Mouse (Mus musculus) heart, postnatal 10 days (tissue): Measurements from ENCODE around the gene Spire2. TPM values are rescaled to one million over a fixed set of nuclear protein-coding genes. Genes with fewer than 3 reads are reported as not detected.

ENCODE experiments used
- DNase-seq, 2 experiments: peaks; one replicate each; pipeline ENCODE4 v3.0.0; 2021
- intact Hi-C: fragments of 180-260 bp; cut with DNase I; formaldehyde crosslinking; loops from one replicate; pipeline ENCODE4 v1.15.1; 2025
- total RNA-seq, 2 experiments: library from RNA; stranded (reverse); gene quantifications; 2 replicates each; pipeline ENCODE4 v1.2.3; 2021

The Spire2 gene
- total RNA-seq, 2 experiments from 2014 or later = 0.26 to 0.32 TPM

GRCm38 (mm10) chr8:123333091-123333587 is 626 bp downstream of the Spire2 start:
- no peak for DNase-seq
- intact Hi-C loops = no loop called here

GRCm38 (mm10) chr8:123333864-123334263 is 1.4 kb downstream of the Spire2 start:
- DNase-seq = no peak
- intact Hi-C loops = no loop called here

- intact Hi-C loops = no loop called here
- DNase-seq = no peak
Observed at GRCm38 (mm10) chr8:123334467-123334866, 2.0 kb downstream of the Spire2 start.

- no peak for DNase-seq
- intact Hi-C loops = no loop called here
Observed at GRCm38 (mm10) chr8:123337475-123337874, 5.0 kb downstream of the Spire2 start.

- intact Hi-C loops = no loop called here
Observed at GRCm38 (mm10) chr8:123340071-123340470, 7.6 kb downstream of the Spire2 start.

GRCm38 (mm10) chr8:123341040-123342015 is 8.8 kb downstream of the Spire2 start:
- intact Hi-C loops = no loop called here
- DNase-seq = no peak

More at GRCm38 (mm10) chr8:123340071-123340470, 7.6 kb downstream of the Spire2 start:
- no peak for DNase-seq

GRCm38 (mm10) chr8:123342253-123342652 is 9.7 kb downstream of the Spire2 start:
- DNase-seq = no peak

GRCm38 (mm10) chr8:123342911-123343310 is 10.4 kb downstream of the Spire2 start:
- no peak for DNase-seq
- intact Hi-C loops = no loop called here

More at GRCm38 (mm10) chr8:123342253-123342652, 9.7 kb downstream of the Spire2 start:
- intact Hi-C loops = no loop called here

GRCm38 (mm10) chr8:123343422-123343821 is 10.9 kb downstream of the Spire2 start:
- no peak for DNase-seq
- intact Hi-C loops = no loop called here

- no peak for DNase-seq
- intact Hi-C loops = no loop called here
Observed at GRCm38 (mm10) chr8:123345135-123345534, 12.6 kb downstream of the Spire2 start.

- DNase-seq = no peak
- intact Hi-C loops = no loop called here
Observed at GRCm38 (mm10) chr8:123345856-123346255, 13.3 kb downstream of the Spire2 start.

GRCm38 (mm10) chr8:123347293-123347692 is 14.8 kb downstream of the Spire2 start:
- DNase-seq = no peak
- intact Hi-C loops = no loop called here

GRCm38 (mm10) chr8:123348237-123348843 is 15.8 kb downstream of the Spire2 start:
- intact Hi-C loops = no loop called here
- peak; percentile 77 to 81 for DNase-seq

GRCm38 (mm10) chr8:123349073-123349472 is 16.6 kb downstream of the Spire2 start:
- intact Hi-C loops = no loop called here
- DNase-seq = no peak

- DNase-seq = no peak
- intact Hi-C loops = no loop called here
Observed at GRCm38 (mm10) chr8:123352118-123352517, 19.6 kb downstream of the Spire2 start.

GRCm38 (mm10) chr8:123352786-123353185 is 20.3 kb downstream of the Spire2 start:
- intact Hi-C loops = no loop called here
- peak; percentile 36 to 41 for DNase-seq

- intact Hi-C loops = no loop called here
- DNase-seq = no peak
Observed at GRCm38 (mm10) chr8:123353216-123353615, 20.7 kb downstream of the Spire2 start.

- intact Hi-C loops = loop anchor here (1.0 kb wide), 1 partner anchor 42 kb away; no protein-coding TSS in a partner anchor
- peak; percentile 77 to 89 for DNase-seq
Observed at GRCm38 (mm10) chr8:123361082-123361739, 28.7 kb downstream of the Spire2 start.

GRCm38 (mm10) chr8:123373403-123374238 is 41.1 kb downstream of the Spire2 start, which contains the start of gene Tcf25:
TSS of gene Tcf25 (plus strand) at chr8:123373753.
- peak; percentile 97 for DNase-seq
- intact Hi-C loops = loop anchor here (2.0 kb wide), 1 partner anchor 69 kb away; no protein-coding TSS in a partner anchor

GRCm38 (mm10) chr8:123374239-123374578 is 41.7 kb downstream of the Spire2 start:
- intact Hi-C loops = loop anchor here (2.0 kb wide), 1 partner anchor 69 kb away; no protein-coding TSS in a partner anchor
- DNase-seq = peak; percentile 95 to 97
